Mouse (Mus musculus) right cerebral cortex, postnatal 25 days (tissue): ENCODE measurements around the gene 4932438A13Rik.

ENCODE experiments used
- DNase-seq: peaks from one replicate; pipeline ENCODE4 v3.0.0; 2022

The 4932438A13Rik gene

DNA sequence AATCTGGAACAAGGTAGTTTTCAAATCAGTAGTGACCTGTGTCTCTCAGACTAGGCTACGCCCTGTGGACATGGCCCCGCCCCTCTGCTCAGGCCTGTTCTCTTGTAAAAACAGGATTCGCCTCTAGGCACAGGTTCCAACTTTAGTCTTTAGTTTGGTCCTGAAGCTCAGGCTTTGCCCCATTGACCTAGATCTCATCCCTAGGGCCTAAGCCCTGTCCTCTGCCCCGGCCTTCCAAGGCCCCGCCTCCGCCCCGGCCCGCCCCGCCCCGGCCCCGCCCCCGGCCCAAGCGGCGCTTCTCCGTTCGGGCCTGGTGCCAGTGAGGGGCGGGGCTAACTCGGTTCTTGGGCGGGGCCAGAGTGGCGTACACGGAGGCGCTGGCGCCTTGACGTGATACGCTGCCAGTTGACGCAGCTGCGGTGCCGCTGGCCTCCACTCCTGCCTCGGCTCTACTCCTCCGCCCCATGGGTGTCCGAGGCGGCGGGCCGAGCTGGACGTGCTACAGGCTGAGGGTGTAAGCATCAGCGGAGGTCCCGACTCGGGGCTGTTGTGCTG is at the start of gene 4932438A13Rik:
Gene 4932438A13Rik, plus strand, starts transcription at position 384 of the 555 bp plus-strand sequence.
- DNase-seq, result peak; percentile 96

DNA sequence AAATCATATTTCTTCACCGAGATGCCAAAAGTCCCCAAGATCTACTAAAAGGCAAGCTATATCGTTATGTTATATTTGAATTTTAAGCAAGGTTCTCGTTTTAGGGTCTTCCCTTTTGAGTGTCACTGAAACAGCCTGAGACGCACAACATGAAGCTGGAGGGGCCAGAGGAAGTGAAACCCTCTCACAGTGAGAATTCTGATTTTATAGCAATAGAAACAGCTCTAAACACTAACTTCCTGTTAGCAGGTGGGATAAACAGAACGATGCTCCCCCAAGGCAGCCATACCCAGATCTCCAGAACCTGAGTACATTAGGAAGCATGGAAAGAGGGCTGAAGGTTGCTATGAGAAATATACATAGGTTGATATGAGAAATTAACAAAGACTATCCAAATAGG is 46.3 kb upstream of the 4932438A13Rik start:
- no peak for DNase-seq

DNA sequence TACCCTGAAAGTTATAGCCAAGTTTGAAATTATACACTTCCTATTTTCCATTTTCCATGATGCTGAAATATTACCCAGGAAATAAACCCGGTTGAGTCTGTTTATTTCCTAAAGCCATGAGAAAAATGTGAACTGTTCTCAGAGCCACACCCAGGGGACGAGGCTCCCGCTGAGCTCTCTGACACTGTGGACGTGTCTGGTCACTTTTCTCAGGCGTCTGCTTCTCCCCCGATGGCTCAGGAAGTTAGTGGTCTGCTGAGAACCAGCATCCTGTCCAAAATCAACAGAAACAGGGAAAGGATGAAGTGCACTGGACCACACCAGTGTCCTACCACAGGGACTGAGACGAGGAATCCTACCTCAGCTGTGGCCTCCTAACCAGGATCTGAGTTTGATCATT is 43.5 kb upstream of the 4932438A13Rik start:
- no peak for DNase-seq

DNA sequence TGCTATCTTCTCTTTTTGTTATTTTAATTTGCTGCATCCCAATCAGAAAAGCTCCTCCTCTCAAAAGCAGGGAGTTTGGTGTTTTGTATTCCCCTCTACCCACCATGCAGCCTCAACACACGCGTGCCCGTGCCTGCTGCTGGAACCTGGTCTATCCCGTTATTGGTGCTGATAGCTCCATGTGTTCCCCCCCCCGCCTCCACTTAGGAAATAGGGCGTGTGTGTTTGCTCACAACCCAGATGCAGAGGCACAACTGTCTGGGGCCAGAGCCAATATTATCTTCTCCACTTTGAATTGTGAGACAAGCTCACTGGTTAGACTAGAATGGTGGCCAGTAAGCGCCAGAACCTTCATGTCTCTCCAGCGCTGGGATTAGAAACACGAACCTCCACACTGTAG is 41.9 kb upstream of the 4932438A13Rik start:
- no peak for DNase-seq

DNA sequence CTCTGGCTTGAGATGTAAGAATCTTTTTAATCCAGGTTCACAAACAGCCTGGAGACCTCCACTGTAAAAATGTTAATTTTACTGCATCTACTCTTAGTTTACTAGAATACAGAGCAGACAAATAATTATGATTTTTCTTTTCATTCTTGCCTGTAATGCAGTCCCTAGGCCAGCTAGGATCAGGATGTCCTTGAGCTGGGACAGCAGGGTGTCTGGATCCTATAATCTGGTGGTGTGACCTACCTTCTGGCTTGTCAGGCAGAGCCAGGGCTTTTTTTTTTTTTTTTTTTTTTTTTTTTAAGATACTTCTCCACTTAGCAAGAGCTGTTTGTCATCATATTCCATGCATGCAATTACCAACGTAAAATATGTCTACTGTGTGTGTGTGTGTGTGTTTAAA is 37.8 kb upstream of the 4932438A13Rik start:
- DNase-seq, result no peak

DNA sequence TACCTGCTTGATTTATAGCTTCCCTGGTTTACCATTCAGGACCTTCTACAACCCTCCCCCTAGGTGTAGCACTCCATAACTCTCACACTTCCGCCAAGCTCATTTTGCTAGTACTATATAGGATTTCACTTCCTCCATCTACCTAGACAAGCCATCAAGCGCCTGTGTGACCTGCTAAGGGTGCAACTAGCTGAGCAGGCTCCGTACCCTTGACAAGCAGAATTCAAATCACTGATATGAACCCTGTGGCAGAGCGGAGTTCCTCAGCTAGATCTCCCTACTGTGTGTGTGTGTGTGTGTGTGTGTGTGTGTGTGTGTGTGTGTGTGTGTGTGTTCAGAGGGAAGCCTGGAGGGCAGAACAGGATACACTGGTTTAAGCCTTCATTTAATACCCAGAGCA is 37.4 kb upstream of the 4932438A13Rik start:
- no peak for DNase-seq

DNA sequence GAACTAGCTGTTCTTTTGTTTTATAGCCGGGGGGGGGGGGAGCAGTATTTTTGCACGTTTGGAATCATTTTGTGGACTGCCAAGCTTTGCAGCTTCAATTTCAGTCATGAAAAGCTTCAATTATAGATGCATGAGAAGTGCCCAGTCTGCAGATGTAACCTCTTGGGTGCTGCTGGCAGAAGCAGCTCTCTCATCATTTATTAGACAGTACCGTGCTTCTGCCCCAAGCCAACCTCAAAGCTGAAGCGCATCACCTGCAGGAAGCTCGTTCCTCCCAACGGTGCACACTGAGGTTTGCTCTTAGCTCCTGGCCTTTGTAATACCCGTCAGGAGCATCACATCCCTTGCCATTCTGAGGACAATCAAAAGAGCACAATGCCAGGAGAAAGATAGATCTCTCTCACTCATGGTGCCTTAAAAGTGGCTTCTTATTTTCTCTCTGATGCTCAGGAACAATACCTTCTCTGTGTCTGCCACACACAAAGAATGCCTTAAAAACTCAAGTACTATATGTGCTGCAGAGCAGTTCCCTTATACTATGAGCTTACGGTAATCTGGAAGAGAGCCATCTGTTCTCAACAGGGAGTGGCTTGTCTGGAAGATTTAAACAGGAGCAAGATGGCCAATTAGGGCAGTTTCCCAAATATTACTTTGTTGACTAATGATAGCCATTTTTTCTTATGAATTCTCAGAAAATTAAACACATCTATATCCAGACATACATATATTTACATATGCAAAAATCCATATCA is 35.5 kb upstream of the 4932438A13Rik start:
- no peak for DNase-seq

DNA sequence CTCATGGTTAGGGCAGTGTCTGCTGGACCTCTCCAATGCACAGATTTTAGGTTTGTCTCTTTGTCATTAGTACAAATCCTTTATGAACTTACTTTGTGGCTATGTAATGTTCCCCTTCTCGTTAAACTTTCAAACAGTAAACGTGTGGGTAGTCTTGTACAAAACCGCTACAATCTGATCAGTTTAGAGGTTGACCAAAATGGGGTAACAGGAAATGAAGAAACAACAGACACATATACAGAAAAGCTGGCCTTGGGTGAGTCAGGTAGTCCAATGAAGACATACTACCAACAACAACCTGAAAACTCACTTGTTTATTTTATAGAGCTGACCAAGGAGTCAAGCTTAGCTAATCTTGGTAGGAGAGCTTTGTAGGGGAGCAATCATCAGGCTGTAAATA is 32.7 kb upstream of the 4932438A13Rik start:
- no peak for DNase-seq

DNA sequence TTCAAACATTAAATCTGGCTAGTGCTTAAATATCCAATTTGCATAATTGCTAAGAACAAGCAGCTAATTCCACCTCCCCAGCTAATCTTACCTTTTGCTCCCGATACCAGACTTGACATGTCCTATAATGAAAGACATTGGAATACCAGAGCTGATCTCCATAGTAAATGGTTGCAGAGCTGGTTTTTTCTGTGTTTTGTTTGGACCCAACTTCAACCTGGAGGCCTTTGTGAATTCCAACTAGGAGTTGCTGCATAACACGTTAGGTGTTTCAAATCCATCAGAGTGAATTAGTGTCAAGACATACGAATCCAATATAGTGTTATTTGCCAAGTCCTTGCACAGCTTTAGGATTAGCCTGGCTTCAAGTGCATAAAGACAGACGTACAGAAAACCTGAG is 28.5 kb upstream of the 4932438A13Rik start:
- no peak for DNase-seq

DNA sequence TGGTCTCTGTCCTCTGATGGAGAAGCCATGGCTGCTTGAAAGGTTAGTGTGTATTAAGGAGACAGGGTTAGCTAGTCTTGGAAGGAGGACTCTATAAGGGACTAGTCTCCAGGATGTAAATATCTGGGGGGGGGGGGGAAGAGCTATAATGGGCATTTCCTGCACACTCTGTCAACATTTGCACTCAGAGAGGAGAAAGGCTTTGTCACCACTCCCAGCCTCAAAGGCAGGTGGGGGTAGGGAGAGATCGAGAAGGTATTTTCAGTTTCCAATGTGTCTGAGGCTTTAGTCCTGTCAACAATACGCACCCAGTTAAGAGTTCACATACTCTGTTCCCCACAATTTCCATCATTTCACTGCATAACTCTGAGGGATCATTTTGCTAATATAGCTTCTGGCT is 28.1 kb upstream of the 4932438A13Rik start:
- no peak for DNase-seq

DNA sequence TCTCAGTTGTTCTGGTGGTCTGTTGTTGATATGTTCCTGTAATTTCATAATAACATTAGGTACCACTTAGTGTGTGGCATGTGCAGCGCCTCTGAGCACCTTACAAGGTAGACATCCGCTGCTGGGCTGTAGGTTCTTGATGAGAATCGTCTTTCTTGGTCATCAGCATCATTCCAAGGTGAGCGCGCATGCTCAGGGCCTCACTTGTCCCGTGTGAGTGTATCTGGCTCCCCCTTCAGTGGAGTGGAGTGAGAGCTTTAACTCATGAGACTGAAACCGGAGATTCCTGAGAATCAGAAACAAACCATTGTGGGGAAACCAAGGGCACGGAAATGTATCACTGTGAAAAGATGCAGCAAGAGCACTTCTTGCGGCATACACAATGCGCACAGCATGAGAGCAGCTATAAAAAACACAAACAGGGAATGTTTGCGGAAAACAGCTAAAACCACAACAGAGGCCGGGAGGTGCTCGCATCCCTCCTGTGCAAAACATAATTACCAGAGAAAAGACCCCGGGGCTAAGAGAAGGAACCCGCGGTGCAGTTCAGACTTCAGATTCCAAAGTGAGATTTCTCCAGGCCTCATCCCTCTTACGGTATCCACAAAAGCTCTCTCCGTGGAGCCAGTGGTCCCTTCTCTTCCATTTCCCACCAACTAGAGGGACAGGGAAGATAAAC is 27.2 kb upstream of the 4932438A13Rik start:
- no peak for DNase-seq

DNA sequence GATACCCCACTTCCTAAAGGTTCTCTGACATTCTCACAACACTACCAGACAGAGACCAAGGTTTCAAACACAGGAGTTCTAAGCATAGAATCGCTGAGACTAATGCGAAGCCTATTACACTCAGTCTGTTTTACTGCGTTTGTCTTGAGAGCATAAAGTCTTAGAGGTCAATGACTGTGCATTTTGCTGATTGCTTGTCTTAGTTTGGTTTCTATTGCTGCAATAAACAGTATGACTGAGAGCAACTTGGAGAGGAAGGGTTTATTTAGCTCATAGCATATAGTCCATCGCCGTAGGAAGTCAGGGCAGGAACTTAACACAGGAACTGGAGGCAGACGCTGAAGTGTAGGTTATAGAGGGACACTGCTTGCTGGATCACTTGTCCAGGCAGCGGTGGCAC is 26.1 kb upstream of the 4932438A13Rik start:
- no peak for DNase-seq

DNA sequence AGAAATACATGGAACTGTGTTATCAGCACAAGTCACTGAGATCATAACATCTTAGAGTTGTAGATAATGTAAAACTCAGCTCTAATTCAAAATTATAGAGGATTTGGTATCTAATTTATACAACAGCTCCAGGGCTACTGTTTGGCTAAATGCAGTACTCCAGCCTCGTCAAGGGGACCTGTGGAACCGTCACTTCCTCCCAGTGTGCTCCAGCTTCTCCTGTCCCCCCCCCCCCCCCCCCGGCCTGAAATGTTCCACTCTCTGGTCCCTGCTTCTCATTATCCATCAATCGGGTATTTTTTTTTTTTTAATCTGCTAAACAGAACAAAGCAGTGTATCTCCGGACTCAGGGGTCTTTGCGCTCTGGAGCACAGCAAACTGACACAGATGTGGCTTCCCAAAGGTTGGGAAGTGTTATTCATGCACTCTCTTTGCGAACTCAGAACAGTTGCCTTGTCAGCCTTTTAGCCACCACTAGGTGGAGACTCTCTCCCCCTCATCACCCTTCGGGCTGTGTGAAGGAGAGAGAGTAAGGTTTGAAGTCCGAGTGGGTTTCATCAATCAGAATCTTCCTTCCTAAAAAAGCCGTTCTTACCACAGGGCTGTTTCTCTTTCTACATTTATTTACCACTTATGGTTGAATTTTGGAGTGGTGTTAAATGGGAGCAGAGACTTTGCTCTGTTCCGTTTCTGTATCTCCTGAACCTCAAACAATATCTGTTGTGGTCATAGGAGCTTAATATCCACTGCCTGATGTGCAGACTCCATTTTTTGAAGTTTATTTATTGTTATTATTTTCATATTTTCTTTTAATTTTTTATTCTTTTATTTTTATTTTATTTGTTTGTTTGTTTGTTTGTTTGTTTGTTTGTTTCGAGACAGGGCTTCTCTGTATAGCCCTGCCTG is 22.0 kb upstream of the 4932438A13Rik start:
- peak; percentile 36 for DNase-seq

DNA sequence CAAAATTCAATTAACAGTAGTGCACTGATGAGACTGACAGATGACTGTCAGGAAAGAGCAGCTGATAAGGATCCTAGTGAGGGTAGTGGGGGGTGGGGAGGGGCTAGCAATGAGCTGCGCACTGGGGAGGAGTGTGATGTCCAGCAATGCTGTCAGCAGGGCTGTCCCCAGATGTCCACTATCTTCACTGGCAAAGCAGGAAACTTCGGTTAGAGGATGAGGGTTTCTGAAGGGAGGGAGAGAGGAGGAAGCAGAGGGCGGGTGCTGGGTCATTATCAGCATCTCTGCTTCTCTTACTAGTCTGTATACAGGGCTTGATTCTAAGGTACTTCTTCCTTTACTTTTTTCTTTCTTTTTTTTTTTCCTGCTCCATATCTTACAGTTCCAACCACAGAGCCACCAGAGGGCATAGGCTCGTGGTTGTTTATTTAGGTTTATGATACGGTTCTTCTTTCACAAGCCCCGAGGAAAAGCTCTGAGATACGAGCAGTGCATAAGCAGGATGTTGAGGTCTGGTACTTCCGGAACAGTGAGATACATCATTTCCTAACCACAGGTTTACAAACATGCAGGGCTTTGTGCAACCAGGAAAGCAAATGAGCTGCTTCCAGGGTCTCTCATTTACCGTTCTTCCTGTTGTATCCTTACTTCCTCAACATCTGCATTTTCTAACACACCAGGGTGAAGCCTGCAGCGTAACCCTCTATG is 9.0 kb upstream of the 4932438A13Rik start:
- DNase-seq, result no peak

DNA sequence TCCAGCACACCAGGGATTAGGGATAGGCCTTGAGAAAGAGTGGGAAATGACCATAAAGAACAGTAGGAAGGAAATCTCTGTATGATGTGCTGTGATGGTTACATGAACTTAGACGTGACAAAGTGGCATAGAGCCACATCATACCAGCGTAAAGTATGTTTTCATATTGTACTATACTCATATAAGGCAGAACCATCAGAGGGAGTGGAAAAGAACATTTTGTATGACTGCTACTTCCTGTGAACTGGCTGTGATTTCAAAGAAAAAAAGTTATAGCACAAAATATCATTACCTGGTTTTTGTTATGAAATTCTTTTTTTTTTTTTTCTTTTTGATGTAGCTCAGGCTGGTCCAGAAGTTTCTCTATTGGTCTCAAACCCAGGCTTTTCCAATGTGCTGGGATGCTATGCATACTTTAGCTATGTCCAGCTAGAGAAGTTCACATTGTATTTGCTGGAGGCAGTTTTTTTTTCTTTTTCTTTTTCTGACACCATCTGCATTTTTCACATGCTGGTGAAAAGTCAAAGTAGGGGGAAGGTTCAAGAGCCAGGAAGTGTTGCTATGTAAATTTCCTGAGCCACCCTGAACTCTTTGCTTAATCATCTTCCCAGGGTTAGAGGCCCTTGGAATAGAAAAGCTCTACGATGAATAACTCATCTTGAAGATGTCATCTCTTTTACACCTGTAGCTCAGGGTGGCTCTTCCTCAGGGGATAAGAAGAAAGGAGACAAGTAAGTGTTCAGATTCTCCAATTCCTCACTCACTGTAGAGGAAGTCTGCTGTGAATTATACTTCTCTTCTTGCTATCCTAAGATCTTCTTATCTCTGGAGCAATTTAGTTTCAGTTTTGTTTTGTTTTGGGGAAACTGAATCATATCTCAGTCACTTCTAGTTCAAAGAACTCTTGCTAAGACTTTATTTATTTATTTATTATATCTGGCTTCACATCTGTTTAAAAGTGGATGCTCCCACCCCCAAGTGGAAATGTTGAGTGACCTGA is 1.2 kb upstream of the 4932438A13Rik start:
- DNase-seq, result no peak

DNA sequence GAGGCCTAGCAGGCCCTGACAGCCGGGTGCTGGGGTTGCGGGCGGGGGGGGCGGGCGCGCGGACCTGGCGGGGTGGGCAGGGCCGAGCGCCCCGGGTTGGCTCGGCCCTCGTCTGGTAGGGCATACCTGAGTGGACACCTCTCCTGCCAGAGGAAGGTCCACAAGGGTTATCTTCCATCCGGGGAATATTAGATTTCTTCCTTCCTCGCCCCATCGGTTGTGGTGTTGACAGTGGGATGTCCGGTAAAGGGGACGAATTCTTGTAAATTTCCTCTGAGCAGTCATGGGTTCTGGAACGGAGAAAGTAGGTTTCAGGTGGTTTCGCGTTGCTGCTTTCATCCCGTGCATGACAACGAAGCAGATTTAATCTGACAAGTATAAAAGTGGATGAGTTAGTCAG is 523 bp downstream of the 4932438A13Rik start:
- DNase-seq, result no peak

DNA sequence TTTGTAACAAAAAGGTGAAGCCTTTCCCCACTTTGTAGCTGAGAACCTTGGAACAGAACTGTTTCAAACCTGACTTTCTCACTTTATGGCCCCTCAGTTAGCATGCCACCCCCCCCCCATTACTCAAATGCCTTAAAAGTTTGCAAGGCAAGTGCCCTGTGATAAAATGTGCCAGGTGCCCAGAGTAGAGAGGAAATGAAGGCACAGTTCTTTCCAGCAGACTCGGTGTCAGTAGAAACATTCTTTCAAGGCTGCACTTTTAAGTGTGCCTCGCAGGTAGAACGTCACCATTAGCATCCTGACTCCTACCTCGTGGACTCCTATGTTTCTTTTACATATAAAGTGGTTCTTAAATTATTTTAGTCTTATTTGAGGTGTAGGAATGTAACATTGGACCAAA is 977 bp downstream of the 4932438A13Rik start:
- no peak for DNase-seq

DNA sequence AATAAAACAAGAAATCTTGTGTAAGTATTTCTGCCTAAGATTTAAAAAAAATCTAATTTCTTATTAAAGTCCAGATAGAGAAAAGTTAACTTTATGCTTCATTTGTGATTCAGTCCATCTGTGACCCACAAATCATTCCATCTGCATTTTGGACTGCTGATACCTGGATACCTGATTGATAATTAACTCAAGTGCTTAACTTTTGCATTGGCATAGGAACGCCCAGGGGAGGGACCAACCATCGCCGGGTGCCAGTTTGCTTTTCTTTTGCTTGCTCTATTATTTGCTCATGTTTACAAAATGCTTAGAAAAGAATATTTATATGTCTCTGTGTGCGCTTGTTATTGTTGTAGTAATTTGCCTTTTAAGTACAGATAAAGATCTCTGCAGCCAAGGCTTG is 1.6 kb downstream of the 4932438A13Rik start:
- DNase-seq, result no peak

DNA sequence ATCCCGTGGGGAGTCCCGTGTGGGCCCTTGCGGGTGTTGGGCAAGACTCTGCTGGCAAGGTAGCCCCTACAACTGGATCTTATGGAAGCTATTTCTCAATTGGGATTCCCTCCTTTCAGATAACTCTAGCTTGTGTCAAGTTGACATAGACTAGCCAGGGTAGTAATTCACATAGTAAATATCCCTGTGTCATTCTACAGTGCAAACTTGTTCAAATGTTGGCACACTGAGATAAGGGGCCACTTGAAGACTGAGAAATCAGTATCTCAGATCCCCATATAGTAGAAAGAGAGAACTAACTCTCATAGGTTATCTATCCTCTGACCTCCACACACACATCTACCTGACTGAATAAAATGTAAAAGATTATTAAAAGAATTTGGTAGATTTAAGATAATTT is 42.5 kb downstream of the 4932438A13Rik start:
- no peak for DNase-seq

DNA sequence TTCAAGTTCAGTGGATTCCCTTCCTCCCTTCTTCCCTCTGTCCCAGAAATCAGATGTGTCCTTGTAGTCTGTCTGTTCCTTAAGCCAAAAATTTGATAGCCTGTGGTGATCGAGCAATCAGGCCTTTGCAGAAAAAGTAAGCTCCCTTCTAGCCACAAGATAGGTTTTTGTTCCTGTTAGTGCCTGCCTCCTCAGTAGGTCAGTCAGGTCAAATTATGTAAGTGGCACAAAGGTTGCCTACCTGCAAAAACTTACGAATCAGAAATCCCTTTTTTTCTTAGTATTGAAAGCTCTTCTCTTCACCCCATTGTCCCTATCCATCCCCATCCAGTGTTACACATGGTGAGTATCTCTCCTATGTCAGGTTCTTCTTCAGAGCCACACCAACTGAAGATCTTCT is 54.9 kb downstream of the 4932438A13Rik start:
- DNase-seq, result no peak

DNA sequence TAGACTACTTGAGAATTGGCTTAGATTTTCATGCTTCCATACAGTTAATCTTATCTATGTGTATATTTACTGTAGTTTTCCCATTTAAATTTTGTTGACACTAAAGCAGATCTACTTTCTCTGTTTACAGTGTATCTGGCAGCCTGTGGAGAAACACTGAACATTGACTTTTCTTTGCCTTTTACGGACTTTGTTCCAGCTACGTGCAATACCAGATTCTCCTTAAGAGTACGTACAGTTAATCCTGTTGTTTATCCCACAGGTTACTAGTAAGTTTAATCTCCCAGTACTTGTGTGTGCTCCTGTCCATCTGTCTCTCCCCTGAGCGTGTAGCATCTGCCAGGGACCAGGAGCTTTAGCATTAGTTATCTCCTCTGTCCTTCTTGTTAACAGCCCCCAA is 55.4 kb downstream of the 4932438A13Rik start:
- no peak for DNase-seq
